Mouse (Mus musculus) brain, embryonic 14.5 days (tissue): ENCODE results near the gene Gm10203.

Experiments used
- CTCF ChIP-seq: fragments of 200-500 bp; IDR thresholded peaks from 2 replicates; pipeline ENCODE4 v1.5.1; 2012; ENCODE audit warnings: inconsistent platforms, mild to moderate bottlenecking, moderate library complexity, borderline replicate concordance; ENCODE audit not compliant: insufficient read depth, insufficient read length; ENCODE audit errors: extremely low read depth
- POLR2A ChIP-seq: fragments of 200-500 bp; IDR thresholded peaks from 2 replicates; pipeline ENCODE4 v1.6.1; 2012; ENCODE audit warnings: mild to moderate bottlenecking, inconsistent platforms, borderline replicate concordance; ENCODE audit not compliant: poor library complexity, insufficient read depth, insufficient read length, severe bottlenecking; ENCODE audit errors: extremely low read depth

DNA sequence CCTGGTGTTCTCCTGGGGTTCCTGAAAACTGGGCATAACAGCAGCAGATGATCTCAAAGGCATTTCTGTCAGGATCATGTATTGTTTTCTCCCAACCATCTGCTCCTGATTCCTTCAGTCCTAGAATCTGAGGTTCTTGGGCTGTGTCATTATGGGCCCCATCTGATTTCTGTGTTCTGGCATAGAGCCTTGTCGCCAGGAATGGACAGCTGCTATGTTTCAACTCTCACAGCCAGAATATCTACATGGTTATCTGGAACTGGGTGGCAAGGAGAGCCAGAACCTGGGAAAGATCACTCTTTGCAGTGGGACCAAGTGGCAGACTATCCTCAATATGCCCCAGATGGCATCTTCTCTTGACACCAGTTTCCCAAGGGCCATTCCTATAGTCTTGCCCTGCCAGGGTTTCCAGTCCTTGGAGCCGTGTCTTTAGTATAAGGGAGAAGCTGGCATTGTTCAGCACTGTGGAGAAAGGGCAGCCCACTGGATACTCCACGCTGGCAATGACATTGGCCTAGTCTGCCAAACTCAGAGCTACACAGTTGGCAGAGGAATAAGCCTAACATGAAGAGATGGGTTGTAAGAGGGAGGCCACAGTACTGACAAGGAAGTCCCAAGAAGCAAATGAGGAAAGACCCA lies 45.1 kb downstream of the Gm10203 start:
- TF ChIP-seq POLR2A = no peak
- TF ChIP-seq CTCF = no peak
